Mouse (Mus musculus) small intestine, adult 2 months (tissue): ENCODE results near the gene Tbc1d10a. TPM values are rescaled to one million over a fixed set of nuclear protein-coding genes. Genes with fewer than 3 reads are reported as not detected.

Source experiments
- H3K27ac ChIP-seq: fragments of 200-500 bp; 2 replicates; pipeline ENCODE4 v1.5.1; 2012; ENCODE audit warnings: low read depth, low read length, control low read depth, inconsistent platforms; ENCODE audit not compliant: insufficient read depth
- H3K27me3 ChIP-seq: fragments of 200-500 bp; 2 replicates; pipeline ENCODE4 v1.6.1; 2012; ENCODE audit warnings: mild to moderate bottlenecking, moderate library complexity, low read length, inconsistent platforms; ENCODE audit not compliant: control insufficient read depth, insufficient read depth
- H3K36me3 ChIP-seq: fragments of 200-500 bp; 2 replicates; pipeline ENCODE4 v1.6.1; 2012; ENCODE audit warnings: mild to moderate bottlenecking, low read length, control low read depth, inconsistent platforms; ENCODE audit not compliant: control insufficient read depth, insufficient read depth
- H3K4me1 ChIP-seq: fragments of 200-500 bp; 2 replicates; pipeline ENCODE4 v1.6.1; 2012; ENCODE audit warnings: low read length, inconsistent platforms, mixed read lengths; ENCODE audit not compliant: control insufficient read depth, insufficient read depth, insufficient read length
- H3K4me3 ChIP-seq: fragments of 200-500 bp; 2 replicates; pipeline ENCODE4 v1.5.1; 2012; ENCODE audit warnings: low read depth, mild to moderate bottlenecking, control low read depth, inconsistent platforms, low read length, moderate library complexity
- CTCF ChIP-seq: fragments of 200-500 bp; IDR thresholded peaks from 2 replicates; pipeline ENCODE4 v1.5.1; 2012; ENCODE audit warnings: low read depth, mild to moderate bottlenecking, control low read depth, inconsistent platforms, low read length, moderate library complexity, mixed read lengths; ENCODE audit not compliant: insufficient replicate concordance, insufficient read length; ENCODE audit errors: extremely low read depth
- POLR2A ChIP-seq: fragments of 200-500 bp; IDR thresholded peaks from 2 replicates; pipeline ENCODE4 v1.6.1; 2012; ENCODE audit warnings: low read depth, mild to moderate bottlenecking, control low read depth, inconsistent platforms, low read length, moderate library complexity
- WGBS: fragments of 180-500 bp; shearing (Covaris S2); methylation state at CpG from one replicate; pipeline ENCODE4 v1.1.7; 2018; 5-methylcytosine and 5-hydroxymethylcytosine counted together
- polyA plus RNA-seq: library from polyadenylated mRNA; depleted of rRNA; stranded (reverse); fragments of >200 nt; gene quantifications from 2 replicates; pipeline ENCODE4 v1.2.3, GENCODE M21; 2012

Tbc1d10a gene
- polyA plus RNA-seq, 1 experiment = 32.0 TPM

GRCm38 (mm10) chr11:4148536-4149156 is 37.9 kb upstream of the Tbc1d10a start:
- Histone ChIP-seq H3K4me3 (no peak overlapping the region), H3K36me3 (peaks cover 1% of the 10 kb centered on the region; the same call in 1 of the 2 replicates), H3K27ac (no peak overlapping the region), H3K27me3 (no peaks in the 10 kb centered on the region), H3K4me1 (no peaks in the 10 kb centered on the region)
- TF ChIP-seq CTCF (no peak), POLR2A (no peak)
- WGBS = 86% methylated on average over 9 of the region's 9 CpGs

- Histone ChIP-seq H3K4me3 (no peak overlapping the region), H3K36me3 (no peaks in the 10 kb centered on the region), H3K27ac (no peak overlapping the region), H3K27me3 (no peaks in the 10 kb centered on the region), H3K4me1 (no peaks in the 10 kb centered on the region)
- 91% methylated on average over 6 of the region's 6 CpGs for WGBS
- TF ChIP-seq CTCF (no peak), POLR2A (no peak)
These were observed 36.7 kb upstream of the Tbc1d10a start for GRCm38 (mm10) chr11:4149886-4150285.

- no peaks in the 10 kb centered on the region for H3K36me3 ChIP-seq
- WGBS = 86% methylated on average over 7 of the region's 7 CpGs
These were observed 32.9 kb upstream of the Tbc1d10a start for GRCm38 (mm10) chr11:4153694-4154093.

GRCm38 (mm10) chr11:4155641-4156040 is 30.9 kb upstream of the Tbc1d10a start:
- TF ChIP-seq CTCF (no peak), POLR2A (no peak)
- no peak overlapping the region for H3K4me3 ChIP-seq
- H3K36me3 ChIP-seq = no peaks in the 10 kb centered on the region
- WGBS = 80% methylated on average over 5 of the region's 5 CpGs
- no peaks in the 10 kb centered on the region for H3K27me3 ChIP-seq
- H3K4me1 ChIP-seq = no peaks in the 10 kb centered on the region
- H3K27ac ChIP-seq = no peak overlapping the region

More at GRCm38 (mm10) chr11:4153694-4154093, 32.9 kb upstream of the Tbc1d10a start:
- Histone ChIP-seq H3K27ac (no peak overlapping the region), H3K4me1 (no peaks in the 10 kb centered on the region), H3K4me3 (no peak overlapping the region), H3K27me3 (no peaks in the 10 kb centered on the region)
- TF ChIP-seq POLR2A (no peak), CTCF (no peak)

- Histone ChIP-seq H3K27me3 (no peaks in the 10 kb centered on the region), H3K27ac (no peak overlapping the region), H3K4me1 (peaks cover 4% of the 10 kb centered on the region; the same call in 1 of the 2 replicates), H3K36me3 (peaks cover 10% of the 10 kb centered on the region), H3K4me3 (no peak overlapping the region)
- 51% methylated on average over 3 of the region's 3 CpGs for WGBS
- TF ChIP-seq POLR2A (no peak), CTCF (no peak)
These were observed 27.9 kb upstream of the Tbc1d10a start for GRCm38 (mm10) chr11:4158676-4159075.

- 3% methylated on average over 54 of the region's 54 CpGs for WGBS
- Histone ChIP-seq H3K27ac (peak within 1 kb of the TSS; percentile 75), H3K4me3 (peak within 1 kb of the TSS; percentile 87), H3K27me3 (no peaks in the 10 kb centered on the region), H3K4me1 (peaks cover 4% of the 10 kb centered on the region; the same call in 1 of the 2 replicates), H3K36me3 (peaks cover 20% of the 10 kb centered on the region)
- TF ChIP-seq POLR2A (peak; percentile 27; the same call in 1 of the 2 replicates), CTCF (no peak)
These were observed 26.5 kb upstream of the Tbc1d10a start, which contains the start of the genes Ccdc157 and Sf3a1 for GRCm38 (mm10) chr11:4159808-4160708. TSS of gene Ccdc157 (minus strand) at chr11:4160293. TSS of gene Sf3a1 (plus strand) at chr11:4160350.
